8 mouse cellular contexts compared by ENCODE assay signal in the genomic region with DNA sequence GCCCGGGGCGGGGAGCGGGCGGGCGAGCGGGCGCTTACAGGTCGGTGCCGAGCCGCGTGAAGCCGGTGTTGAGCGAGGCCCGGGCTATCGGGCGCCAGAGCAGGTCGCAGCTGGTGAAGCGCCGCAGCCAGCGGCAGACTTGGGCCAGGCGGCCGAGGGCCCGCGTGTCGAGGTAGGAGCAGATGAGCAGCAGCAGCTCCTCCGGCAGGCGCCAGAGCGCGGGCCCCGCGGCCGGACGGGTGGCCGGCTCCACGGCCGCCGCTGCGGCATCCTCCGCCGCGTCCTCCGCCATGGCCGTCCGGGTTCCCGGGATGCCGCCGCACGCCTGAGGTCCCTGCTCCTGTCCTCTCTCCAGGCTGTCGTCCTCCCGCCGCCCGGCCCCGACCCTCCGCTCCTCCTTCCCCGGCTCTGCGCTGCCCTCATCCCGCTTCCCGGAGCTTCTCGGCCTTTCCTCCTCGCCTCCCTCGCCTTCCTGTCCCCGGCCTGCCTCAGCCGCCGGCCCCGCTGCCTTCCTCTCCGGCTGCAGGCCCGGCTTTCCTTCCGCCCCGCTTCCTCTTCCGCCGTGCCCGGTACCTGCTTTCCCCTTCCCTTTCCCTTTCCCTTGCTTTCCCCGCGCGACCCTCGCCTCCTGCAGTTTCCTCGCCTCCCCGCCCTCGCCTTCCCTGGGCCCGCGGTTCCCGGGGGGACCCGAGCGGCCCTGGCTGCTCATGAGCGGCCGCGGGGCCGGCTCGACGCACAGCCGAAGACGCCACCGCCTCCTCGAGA. TPM values are rescaled to one million over a fixed set of nuclear protein-coding genes. Genes with fewer than 3 reads are reported as not detected.
A peak's percentile ranks its signal among the peaks of the same experiment; 100 is the strongest.
DNase-seq lines count a peak whose midpoint lies in the region; ATAC-seq and TF ChIP-seq lines count a peak whose summit lies in the region.

A gene (minus strand): TSS at position 575 of the 765 bp plus-strand sequence.

- ATAC-seq in frontal cortex, adult (ENCODE audit: low TSS enrichment): peak; percentile 84
- peak; percentile 86 for ATAC-seq in neural tube, embryonic 15.5 days (ENCODE audit: low FRiP score)

- H3K4me1 ChIP-seq in MEL (ENCODE audit: control insufficient read depth in 1 of 2, insufficient read depth in 2 of 2, low read length in 2 of 2): peaks cover 11 to 18% of the 10 kb centered on the region in 2 experiments
- no peaks in the 10 kb centered on the region; the same call in none of the 2 replicates for H3K4me1 ChIP-seq in cerebellum, adult 2 months (ENCODE audit: control insufficient read depth, insufficient read depth, low read length)
- peaks cover 36% of the 10 kb centered on the region for H3K4me1 ChIP-seq in neural tube, embryonic 15.5 days

- peak within 1 kb of the TSS; percentile 84 to 87 for H3K4me3 ChIP-seq in MEL (ENCODE audit: control insufficient read depth in 1 of 2, insufficient read depth in 1 of 2, low read depth in 2 of 2, low read length in 2 of 2)
- H3K4me3 ChIP-seq in cerebellum, adult 2 months (replicated peaks; ENCODE audit: insufficient read depth, low read depth, low read length): peak within 1 kb of the TSS; percentile 62
- peak within 1 kb of the TSS; percentile 78 for H3K4me3 ChIP-seq in layer of hippocampus, adult 2 months
- peak within 1 kb of the TSS; percentile 70 for H3K4me3 ChIP-seq in neural tube, embryonic 15.5 days (replicated peaks)

- DNase-seq in MEL (ENCODE audit: low read depth, low spot score): peak; percentile 57
- DNase-seq in cerebellum, adult 2 months: peak; percentile 78 to 85
- DNase-seq in heart, postnatal 4 days: peak; percentile 75
- peak; percentile 52 to 57 for DNase-seq in layer of hippocampus, adult 2 months (ENCODE audit: low spot score in 2 of 2)
- DNase-seq in lung, adult 18-20 months: peak; percentile 71 to 72
- peak; percentile 82 for DNase-seq in testis, postnatal 14 days (ENCODE audit: low spot score)

- H3K9me3 ChIP-seq in MEL (replicated peaks; ENCODE audit: insufficient read depth, low read length): no peaks in the 10 kb centered on the region
- no peaks in the 10 kb centered on the region for H3K9me3 ChIP-seq in neural tube, embryonic 15.5 days (replicated peaks)

- TF ChIP-seq RAD21 in MEL (IDR thresholded peaks at IDR 0.05; ENCODE audit: low read depth, low read length): no peak

- H3K27me3 ChIP-seq in MEL (ENCODE audit: control insufficient read depth in 1 of 2, insufficient read depth in 2 of 2, low read length in 2 of 2): no peaks in the 10 kb centered on the region
- H3K27me3 ChIP-seq in cerebellum, adult 2 months (ENCODE audit: control insufficient read depth, insufficient read depth, low read length): no peaks in the 10 kb centered on the region
- H3K27me3 ChIP-seq in neural tube, embryonic 15.5 days (replicated peaks): no peaks in the 10 kb centered on the region

- TF ChIP-seq CTCF in MEL (IDR thresholded peaks at IDR 0.05 in 2 of 3, conservative IDR thresholded peaks at IDR 0.05 in 1 of 3; ENCODE audit: control insufficient read depth in 1 of 3, insufficient read depth in 1 of 3, low read depth in 2 of 3, low read length in 3 of 3, poor library complexity in 1 of 3, severe bottlenecking in 1 of 3): no peak
- TF ChIP-seq CTCF in cerebellum, adult 2 months (IDR thresholded peaks at IDR 0.05; ENCODE audit: borderline replicate concordance, insufficient read depth, low read depth, low read length): no peak
- no peak for TF ChIP-seq CTCF in layer of hippocampus, adult 2 months (conservative IDR thresholded peaks at IDR 0.05)

- H3K36me3 ChIP-seq in MEL (ENCODE audit: control insufficient read depth in 1 of 2, insufficient read depth in 2 of 2, low read length in 2 of 2): peaks cover 0 to 23% of the 10 kb centered on the region in 2 experiments; a peak in 2 of 4 replicates
- H3K36me3 ChIP-seq in neural tube, embryonic 15.5 days: no peaks in the 10 kb centered on the region

- TF ChIP-seq POLR2A in MEL (IDR thresholded peaks at IDR 0.05; ENCODE audit: control insufficient read depth in 1 of 2, insufficient read depth in 1 of 2, low read depth in 1 of 2, low read length in 2 of 2, poor library complexity in 1 of 2): peak; percentile 89 to 99
- peak; percentile 52; the same call in 1 of the 2 replicates for TF ChIP-seq POLR2A in cerebellum, adult 2 months (IDR thresholded peaks at IDR 0.05; ENCODE audit: borderline replicate concordance, insufficient read depth, low read length)

- TF ChIP-seq EP300 in MEL (IDR thresholded peaks at IDR 0.05; ENCODE audit: low read depth in 1 of 2, low read length in 2 of 2): no peak

- peak within 1 kb of the TSS; percentile 95 for H3K9ac ChIP-seq in MEL (ENCODE audit: control insufficient read depth, low read depth, low read length, poor library complexity, severe bottlenecking)
- peak within 1 kb of the TSS; percentile 95 for H3K9ac ChIP-seq in neural tube, embryonic 15.5 days (replicated peaks)

- peak within 1 kb of the TSS; percentile 66 for H3K4me2 ChIP-seq in neural tube, embryonic 15.5 days

- WGBS in cerebellum, adult 2 months: under 1% methylated on average over 80 of the region's 94 CpGs
- WGBS in neural tube, embryonic 15.5 days: under 1% methylated on average over 89 of the region's 94 CpGs

- peaks cover 19% of the 10 kb centered on the region for H3K79me2 ChIP-seq in MEL (ENCODE audit: control insufficient read depth, insufficient read depth, low read length, poor library complexity)

- H3K27ac ChIP-seq in MEL (ENCODE audit: control insufficient read depth, low read depth, low read length): peak within 1 kb of the TSS; percentile 88
- H3K27ac ChIP-seq in cerebellum, adult 2 months (ENCODE audit: insufficient read depth, low read length): peak within 1 kb of the TSS; percentile 82
- H3K27ac ChIP-seq in layer of hippocampus, adult 2 months: peak within 1 kb of the TSS; percentile 96
- peak within 1 kb of the TSS; percentile 94 for H3K27ac ChIP-seq in neural tube, embryonic 15.5 days (replicated peaks)

TF ChIP-seq in MEL, 35 proteins besides CTCF, POLR2A, EP300 and RAD21:
- TF ChIP-seq ZC3H11A (IDR thresholded peaks at IDR 0.05; ENCODE audit: low read depth, low read length) (no peak), USF1 (IDR thresholded peaks at IDR 0.05; ENCODE audit: low read depth, low read length) (no peak), TCF12 (IDR thresholded peaks at IDR 0.05; ENCODE audit: low read depth, low read length) (0 out of 2 replicates have a peak, but pooled peaks have one; percentile 6), MXI1 (IDR thresholded peaks at IDR 0.05; ENCODE audit: low read depth, low read length) (no peak; the same call in none of the 2 replicates), MYB (IDR thresholded peaks at IDR 0.05; ENCODE audit: low read depth, low read length) (no peak), ZKSCAN1 (IDR thresholded peaks at IDR 0.05; ENCODE audit: low read depth, low read length) (0 out of 2 replicates have a peak, but pooled peaks have one; percentile 27), HCFC1 (IDR thresholded peaks at IDR 0.05; ENCODE audit: low read depth, low read length) (peak; percentile 69), MYC (IDR thresholded peaks at IDR 0.05; ENCODE audit: low read depth, low read length) (0 out of 2 replicates have a peak, but pooled peaks have one; percentile 26), MAZ (IDR thresholded peaks at IDR 0.05; ENCODE audit: low read depth, low read length) (0 out of 2 replicates have a peak, but pooled peaks have one; percentile 54), NELFE (IDR thresholded peaks at IDR 0.05; ENCODE audit: low read depth, low read length) (peak; percentile 91), MAX (IDR thresholded peaks at IDR 0.05; ENCODE audit: low read length) (0 out of 2 replicates have a peak, but pooled peaks have one; percentile 19), GABPA (IDR thresholded peaks at IDR 0.05; ENCODE audit: low read depth, low read length) (no peak), UBTF (IDR thresholded peaks at IDR 0.05; ENCODE audit: borderline replicate concordance, insufficient read depth, low read depth, low read length) (peak; percentile 16; the same call in 1 of the 2 replicates), CHD1 (IDR thresholded peaks at IDR 0.05; ENCODE audit: low read depth, low read length) (peak; percentile 18; the same call in 1 of the 2 replicates), JUND (IDR thresholded peaks at IDR 0.05; ENCODE audit: low read depth, low read length) (no peak), POLR2AphosphoS2 (IDR thresholded peaks at IDR 0.05; ENCODE audit: low read length) (peak; percentile 94), SMC3 (IDR thresholded peaks at IDR 0.05; ENCODE audit: low read depth, low read length) (no peak), TAL1 (IDR thresholded peaks at IDR 0.05; ENCODE audit: low read length) (no peak), TBP (IDR thresholded peaks at IDR 0.05; ENCODE audit: low read depth, low read length) (peak; percentile 0; the same call in 1 of the 2 replicates), BHLHE40 (IDR thresholded peaks at IDR 0.05; ENCODE audit: borderline replicate concordance, low read depth, low read length) (no peak), ZMIZ1 (IDR thresholded peaks at IDR 0.05; ENCODE audit: low read depth, low read length) (peak; percentile 88), MAFK (IDR thresholded peaks at IDR 0.05; ENCODE audit: borderline replicate concordance, low read depth, low read length) (no peak), USF2 (IDR thresholded peaks at IDR 0.05; ENCODE audit: borderline replicate concordance in 1 of 2, insufficient read depth in 1 of 2, low read depth in 1 of 2, low read length in 2 of 2) (no peak), POLR2AphosphoS5 (IDR thresholded peaks at IDR 0.05; ENCODE audit: borderline replicate concordance, low read depth, low read length) (no peak), NRF1 (IDR thresholded peaks at IDR 0.05; ENCODE audit: insufficient read depth, low read depth, low read length, poor library complexity, severe bottlenecking) (no peak), RCOR1 (IDR thresholded peaks at IDR 0.05; ENCODE audit: low read depth, low read length) (no peak; the same call in 1 of the 2 replicates), SIN3A (IDR thresholded peaks at IDR 0.05; ENCODE audit: low read length) (peak; percentile 61)

RNA-seq across cellular contexts. Expression of the gene that starts here (rescaled TPM):
- 9.4 and 12.4 TPM in 2 replicates for total RNA-seq in MEL (2012; rRNA removed)
- 10 to 100 TPM in 1 of 2 experiments, not detected in 1; 45.3 TPM for polyA plus RNA-seq in MEL (2012; ENCODE audit: insufficient read depth in 1 of 2, insufficient read length in 2 of 2, low read depth in 1 of 2, low replicate concordance in 2 of 2, missing spikeins in 1 of 2)
- 43.7 and 44.8 TPM in 2 replicates for polyA plus RNA-seq in cerebellum, adult 2 months (2012; rRNA removed)
- 10 to 100 TPM; 24.0 to 25.0 TPM for total RNA-seq in heart, postnatal 4 days (2021)
- 10 to 100 TPM; 35.4 to 38.7 TPM for total RNA-seq in layer of hippocampus, adult 2 months (2021)
- polyA plus RNA-seq in neural tube, embryonic 15.5 days (2015; fragmentation: Nextera tagmentation; extraction: Ambion mirVana): 8.2 and 8.4 TPM in 2 replicates

Comparison
In these comparisons a context has a peak if more than half of its experiments do, and no peak if none do; other contexts are left out.
1. Peak in every context shown above with its lines: DNase-seq, ATAC-seq, H3K4me3 ChIP-seq and H3K27ac ChIP-seq.